Comparison of ENCODE assay signal across 17 mouse cellular contexts in the genomic region with DNA sequence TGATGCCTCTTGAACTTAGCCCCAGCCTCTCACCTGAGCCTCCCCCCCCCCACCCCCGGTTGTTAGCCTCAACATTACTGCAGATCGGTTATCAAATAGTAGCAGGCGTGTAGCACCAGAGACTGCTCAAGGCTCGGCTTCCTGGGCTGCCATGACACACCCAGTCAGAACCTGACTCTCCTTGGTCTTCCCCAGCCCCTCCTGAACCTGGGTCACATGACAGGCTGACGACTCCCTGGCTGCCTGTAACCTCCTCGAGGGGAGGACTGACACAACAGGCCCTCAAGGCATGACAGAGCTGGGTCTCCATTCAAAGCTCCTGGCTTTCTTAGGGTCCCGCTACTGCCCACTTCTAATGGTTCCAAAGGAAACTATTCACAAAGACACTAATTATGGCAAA. TPM values are rescaled to one million over a fixed set of nuclear protein-coding genes. Genes with fewer than 3 reads are reported as not detected.
"Had no signal": no experiment of that assay in that cellular context is flagged by ENCODE, and none has a peak within 500 bp of the region (broad histone marks: within the 10 kb centered on the region; RNA-seq: fewer than 3 reads in every experiment).

No protein-coding gene starts in this region.

- H3K9ac ChIP-seq: kidney, embryonic 15.5 days; limb, embryonic 15.5 days; midbrain, embryonic 12.5 days; neural tube, embryonic 15.5 days had no signal

- H3K4me3 ChIP-seq: kidney, embryonic 15.5 days; limb, embryonic 15.5 days; midbrain, embryonic 12.5 days; neural tube, embryonic 15.5 days had no signal

- H3K9me3 ChIP-seq: kidney, embryonic 15.5 days; limb, embryonic 15.5 days; midbrain, embryonic 12.5 days; neural tube, embryonic 15.5 days had no signal

- H3K4me1 ChIP-seq: kidney, embryonic 15.5 days; midbrain, embryonic 12.5 days had no signal

- H3K27ac ChIP-seq: kidney, embryonic 15.5 days; limb, embryonic 15.5 days; midbrain, embryonic 12.5 days; neural tube, embryonic 15.5 days had no signal

- ATAC-seq: lung, postnatal 0 days had no signal

- DNase-seq: kidney, adult 18-20 months; kidney, postnatal 14 days; lung, adult 2 months; lung, postnatal 36 days; right cerebral cortex, adult 18-20 months; right cerebral cortex, postnatal 25 days; thymus, postnatal 4 days had no signal

- H3K27me3 ChIP-seq: kidney, embryonic 15.5 days; limb, embryonic 15.5 days; midbrain, embryonic 12.5 days; neural tube, embryonic 15.5 days had no signal

- H3K4me2 ChIP-seq: kidney, embryonic 15.5 days; limb, embryonic 15.5 days; midbrain, embryonic 12.5 days; neural tube, embryonic 15.5 days had no signal

RNA-seq across cellular contexts. Expression of gene Fam83c, which starts 14.8 kb away (rescaled TPM):
- total RNA-seq: layer of hippocampus, postnatal 25 days; left cerebral cortex, adult 8-10 months; left cerebral cortex, postnatal 25 days; megakaryocyte, adult 5-6 weeks; midbrain, postnatal 0 days had no signal
- polyA plus RNA-seq: lung, postnatal 0 days; midbrain, postnatal 0 days had no signal
